Mouse (Mus musculus) CH12.LX (cell line): Measurements from ENCODE around the gene Stn1. TPM values are rescaled to one million over a fixed set of nuclear protein-coding genes. Genes with fewer than 3 reads are reported as not detected.
A peak's percentile ranks its signal among the peaks of the same experiment; 100 is the strongest.

Experiments
- DNase-seq: peaks from one replicate; pipeline ENCODE4 v3.0.0-alpha.2; 2013; ENCODE audit errors: extremely low read depth
- H3K27ac ChIP-seq: 2 replicates; pipeline ENCODE4 v1.5.1; 2012; ENCODE audit warnings: low read depth, mild to moderate bottlenecking, control low read depth, moderate library complexity; ENCODE audit not compliant: insufficient read depth
- H3K27me3 ChIP-seq: replicated peaks from 2 replicates; pipeline ENCODE3; 2012; ENCODE audit warnings: inconsistent platforms
- H3K36me3 ChIP-seq, 2 experiments: replicated peaks in 1 of 2; 2 replicates each; pipeline versions ENCODE3 to v1.6.1; 2012; ENCODE audit warnings: inconsistent platforms in 1 of 2, low read length in 1 of 2, mild to moderate bottlenecking in 1 of 2, mixed read lengths in 1 of 2, moderate library complexity in 1 of 2; ENCODE audit not compliant: control insufficient read depth in 1 of 2, insufficient read depth in 1 of 2
- H3K4me1 ChIP-seq, 2 experiments: 2 replicates each; pipeline ENCODE4 v1.6.1; 2012; ENCODE audit warnings: inconsistent platforms in 1 of 2, moderate library complexity in 1 of 2; ENCODE audit not compliant: insufficient read depth in 2 of 2, control insufficient read depth in 1 of 2
- H3K4me2 ChIP-seq: 2 replicates; pipeline ENCODE4 v1.6.1; 2012; ENCODE audit warnings: low read depth, mild to moderate bottlenecking, control low read depth; ENCODE audit not compliant: poor library complexity, insufficient read depth, severe bottlenecking
- H3K4me3 ChIP-seq, 3 experiments: fragments of 150-350 bp in 1 of 3; sonication (generic) in 1 of 3; replicated peaks in 1 of 3; 2 replicates each; pipeline versions ENCODE3 to v1.5.1; 2011 to 2012; ENCODE audit warnings: low read depth in 2 of 3, low read length in 2 of 3, mild to moderate bottlenecking in 2 of 3, moderate library complexity in 2 of 3, control low read depth in 1 of 3, improper control_type of control experiment in 1 of 3, inconsistent platforms in 1 of 3, mixed read lengths in 1 of 3; ENCODE audit not compliant: poor library complexity in 1 of 3
- H3K79me2 ChIP-seq: replicated peaks from 2 replicates; pipeline ENCODE4 v1.6.1; 2012; ENCODE audit warnings: mild to moderate bottlenecking, moderate library complexity; ENCODE audit not compliant: control insufficient read depth, poor library complexity, insufficient read depth, severe bottlenecking; ENCODE audit errors: extremely low read depth
- H3K9ac ChIP-seq: 2 replicates; pipeline ENCODE4 v1.6.1; 2012; ENCODE audit warnings: low read depth, mild to moderate bottlenecking, control low read depth, moderate library complexity; ENCODE audit not compliant: insufficient read depth
- H3K9me3 ChIP-seq: replicated peaks from 2 replicates; pipeline ENCODE3; 2012; ENCODE audit warnings: low read length, inconsistent platforms, mixed read lengths
- BHLHE40 ChIP-seq: IDR thresholded peaks from 2 replicates; pipeline ENCODE4 v1.6.1; 2011; ENCODE audit warnings: mild to moderate bottlenecking, low read depth, low read length, improper control_type of control experiment
- E2F4 ChIP-seq: IDR thresholded peaks from 2 replicates; pipeline ENCODE4 v1.6.1; 2011; ENCODE audit warnings: low read depth, low read length, improper control_type of control experiment; ENCODE audit not compliant: insufficient replicate concordance
- ELF1 ChIP-seq: IDR thresholded peaks from 2 replicates; pipeline ENCODE4 v1.6.1; 2014; ENCODE audit warnings: low read depth, mild to moderate bottlenecking, inconsistent platforms, low read length, improper control_type of control experiment
- ETS1 ChIP-seq: conservative IDR thresholded peaks from 2 replicates; pipeline ENCODE4 v1.6.1; 2012; ENCODE audit warnings: low read depth, mild to moderate bottlenecking, inconsistent platforms, low read length, improper control_type of control experiment, moderate library complexity
- IRF4 ChIP-seq: IDR thresholded peaks from 2 replicates; pipeline ENCODE4 v1.6.1; 2014; ENCODE audit warnings: low read depth, mild to moderate bottlenecking, inconsistent platforms, low read length, improper control_type of control experiment
- JUN ChIP-seq: IDR thresholded peaks from 2 replicates; pipeline ENCODE4 v1.6.1; 2011; ENCODE audit warnings: low read depth, mild to moderate bottlenecking, low read length, improper control_type of control experiment, moderate library complexity; ENCODE audit not compliant: insufficient read depth
- MAFK ChIP-seq: IDR thresholded peaks from 2 replicates; pipeline ENCODE4 v1.6.1; 2011; ENCODE audit warnings: low read length, improper control_type of control experiment; ENCODE audit not compliant: insufficient replicate concordance
- MAX ChIP-seq: IDR thresholded peaks from 2 replicates; pipeline ENCODE4 v1.6.1; 2011; ENCODE audit warnings: low read length, improper control_type of control experiment
- MAZ ChIP-seq: IDR thresholded peaks from 2 replicates; pipeline ENCODE4 v1.6.1; 2012; ENCODE audit warnings: low read depth, mild to moderate bottlenecking, inconsistent platforms, low read length, improper control_type of control experiment, moderate library complexity
- MEF2A ChIP-seq: IDR thresholded peaks from 2 replicates; pipeline ENCODE4 v1.6.1; 2014; ENCODE audit warnings: low read depth, mild to moderate bottlenecking, inconsistent platforms, low read length, improper control_type of control experiment, borderline replicate concordance
- MXI1 ChIP-seq: IDR thresholded peaks from 2 replicates; pipeline ENCODE4 v1.6.1; 2011; ENCODE audit warnings: mild to moderate bottlenecking, low read depth, low read length, improper control_type of control experiment
- MYC ChIP-seq: IDR thresholded peaks from 2 replicates; pipeline ENCODE4 v1.6.1; 2011; ENCODE audit warnings: low read depth, mild to moderate bottlenecking, improper control_type of control experiment, low read length
- NELFE ChIP-seq: IDR thresholded peaks from 2 replicates; pipeline ENCODE4 v1.6.1; 2011; ENCODE audit warnings: low read depth, low read length, improper control_type of control experiment
- NRF1 ChIP-seq: IDR thresholded peaks from 2 replicates; pipeline ENCODE4 v1.6.1; 2014; ENCODE audit warnings: low read depth, mild to moderate bottlenecking, inconsistent platforms, low read length, improper control_type of control experiment, moderate library complexity
- POLR2A ChIP-seq: IDR thresholded peaks from 2 replicates; pipeline ENCODE4 v1.6.1; 2011; ENCODE audit warnings: low read depth, mild to moderate bottlenecking, improper control_type of control experiment, low read length
- RAD21 ChIP-seq: IDR thresholded peaks from 2 replicates; pipeline ENCODE4 v1.6.1; 2011; ENCODE audit warnings: low read depth, mild to moderate bottlenecking, low read length, improper control_type of control experiment, moderate library complexity
- SMC3 ChIP-seq: IDR thresholded peaks from 2 replicates; pipeline ENCODE4 v1.6.1; 2011; ENCODE audit warnings: low read depth, low read length, improper control_type of control experiment
- TCF12 ChIP-seq: IDR thresholded peaks from 2 replicates; pipeline ENCODE4 v1.6.1; 2014; ENCODE audit warnings: low read depth, mild to moderate bottlenecking, inconsistent platforms, low read length, improper control_type of control experiment
- UBTF ChIP-seq: IDR thresholded peaks from 2 replicates; pipeline ENCODE4 v1.6.1; 2012; ENCODE audit warnings: low read depth, mild to moderate bottlenecking, inconsistent platforms, low read length, improper control_type of control experiment, moderate library complexity
- ZMIZ1 ChIP-seq: IDR thresholded peaks from 2 replicates; pipeline ENCODE4 v1.6.1; 2012; ENCODE audit warnings: low read depth, mild to moderate bottlenecking, inconsistent platforms, low read length, improper control_type of control experiment
- ZNF384 ChIP-seq: IDR thresholded peaks from 2 replicates; pipeline ENCODE4 v1.6.1; 2012; ENCODE audit warnings: low read depth, low read length, improper control_type of control experiment, inconsistent platforms
- dilution Hi-C: fragments of 300-500 bp; cut with MboI; formaldehyde crosslinking; loops from 2 replicates; pipeline ENCODE4 v1.14.3; 2020; ENCODE audit warnings: low sequenced_read_pairs; ENCODE audit not compliant: extremely low pct_unique_long_range_greater_than_20kb, extremely low pct_ligation_motif_present
- in situ Hi-C: fragments of 300-500 bp; cut with MboI; formaldehyde crosslinking; loops from 3 replicates; pipeline ENCODE4 v1.14.3; 2019; ENCODE audit warnings: low sequenced_read_pairs, low pct_ligation_motif_present, low pct_unique_long_range_greater_than_20kb, mixed read lengths
- polyA plus RNA-seq: library from polyadenylated mRNA; unstranded; fragments of >175 nt; gene quantifications from 2 replicates; pipeline ENCODE4 v1.2.1, GENCODE M21; 2012; ENCODE audit warnings: low read depth; ENCODE audit not compliant: insufficient read length
- total RNA-seq, 2 experiments: library from RNA; depleted of rRNA; stranded (reverse); fragments of 300-350 nt in 1 of 2; fragments of >200 nt in 1 of 2; gene quantifications; 2 replicates each; pipeline ENCODE4 v1.2.3; 2012 to 2014

Gene Stn1
- total and polyA plus RNA-seq, 3 experiments: 18.3 to 35.7 (median 25.3) TPM

GRCm38 (mm10) chr19:47585772-47586171 lies 48.5 kb upstream of the Stn1 start:
- H3K4me1 ChIP-seq: peaks cover 0 to 17% of the 10 kb centered on the region in 2 experiments; a peak in 2 of 4 replicates
- H3K36me3 ChIP-seq: peaks cover 0 to 5% of the 10 kb centered on the region in 2 experiments
- H3K27me3 ChIP-seq: no peaks in the 10 kb centered on the region
- no peak overlapping the region for H3K4me3 ChIP-seq
- no peaks in the 10 kb centered on the region for H3K9me3 ChIP-seq
- in situ Hi-C loops: loop anchor here (10.0 kb wide), 1 partner anchor 51 kb away; the partner anchor contains the start of gene Stn1
- no peak for DNase-seq
- H3K27ac ChIP-seq: no peak overlapping the region
- TF ChIP-seq MEF2A: no peak
- TF ChIP-seq ZNF384: peak; percentile 63
- peaks cover 52% of the 10 kb centered on the region for H3K79me2 ChIP-seq
- no peak overlapping the region; the same call in 1 of the 2 replicates for H3K9ac ChIP-seq
- dilution Hi-C loops: no loop called here
- H3K4me2 ChIP-seq: no peak overlapping the region

DNA sequence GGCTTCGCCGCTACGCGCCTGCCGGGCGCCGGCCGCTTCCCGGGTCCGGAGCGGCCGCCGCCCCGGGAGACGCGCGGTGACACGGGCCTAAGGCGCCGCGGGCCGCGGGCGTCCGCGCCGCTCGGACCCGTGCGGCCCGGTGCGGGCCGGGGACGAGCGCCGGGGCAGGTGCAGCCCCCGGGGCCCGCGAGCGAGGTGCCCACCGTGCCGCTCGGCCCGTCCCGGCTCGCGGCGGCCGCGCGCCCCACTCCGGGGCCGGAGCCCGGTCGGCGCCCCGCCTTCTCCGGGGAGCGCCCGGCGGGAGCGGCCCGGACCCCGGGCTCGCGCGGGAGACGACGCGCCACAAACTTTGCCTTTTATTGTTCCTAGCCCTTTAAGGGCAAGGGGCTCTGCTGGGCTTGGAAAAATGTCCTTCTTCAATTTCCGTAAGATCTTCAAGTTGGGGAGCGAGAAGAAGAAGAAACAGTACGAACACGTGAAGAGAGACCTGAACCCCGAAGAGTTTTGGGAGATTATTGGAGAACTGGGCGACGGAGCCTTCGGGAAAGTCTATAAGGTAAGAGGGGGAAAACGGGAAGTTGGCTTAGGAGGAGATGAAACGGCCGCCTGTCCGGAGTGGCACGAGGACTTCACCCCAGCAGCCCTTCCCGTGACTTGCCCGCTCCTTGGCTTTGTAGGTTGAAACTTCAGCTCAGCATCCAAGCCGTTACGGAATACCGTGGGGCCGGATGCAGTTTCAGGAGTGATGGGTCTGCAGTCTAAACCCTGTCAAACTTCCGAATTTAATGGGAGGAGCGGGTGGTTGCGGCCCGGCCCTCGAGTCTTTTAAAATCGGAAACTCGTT lies 42.7 kb upstream of the Stn1 start:
- Histone ChIP-seq H3K27ac (no peak overlapping the region), H3K36me3 (no peaks in the 10 kb centered on the region), H3K4me1 (peaks cover 0 to 19% of the 10 kb centered on the region in 2 experiments; a peak in 2 of 4 replicates), H3K4me3 (peak overlapping the region; percentile 72 to 88 (median 75)), H3K9ac (peak overlapping the region; percentile 90), H3K79me2 (peaks cover 33% of the 10 kb centered on the region)
- in situ Hi-C loops (loop anchor here (10.0 kb wide), 1 partner anchor 45 kb away; the partner anchor contains the start of gene Stn1), dilution Hi-C loops (no loop called here)
- no peak for TF ChIP-seq SMC3
- no peak for TF ChIP-seq RAD21
- TF ChIP-seq MYC: peak; percentile 24; the same call in 1 of the 2 replicates
- TF ChIP-seq MAX: peak; percentile 47; the same call in 1 of the 2 replicates
- TF ChIP-seq MXI1: peak; percentile 11; the same call in 1 of the 2 replicates
- 0 out of 2 replicates have a peak, but pooled peaks have one; percentile 20 for TF ChIP-seq UBTF
- TF ChIP-seq, all 38 proteins: peak for 4
- Histone ChIP-seq H3K9me3 (no peaks in the 10 kb centered on the region), H3K27me3 (no peaks in the 10 kb centered on the region), H3K4me2 (peak overlapping the region; percentile 77)
- peak; percentile 30 for DNase-seq

GRCm38 (mm10) chr19:47579225-47579787 lies 42.0 kb upstream of the Stn1 start, which contains the start of gene Slk:
Gene Slk, plus strand, starts transcription at chr19:47579678.
- Histone ChIP-seq H3K4me2 (peak within 1 kb of the TSS; percentile 77), H3K36me3 (no peaks in the 10 kb centered on the region), H3K79me2 (peaks cover 32% of the 10 kb centered on the region), H3K27ac (peak within 1 kb of the TSS; percentile 60), H3K27me3 (peaks cover under 1% of the 10 kb centered on the region), H3K9me3 (no peaks in the 10 kb centered on the region), H3K4me1 (peaks cover 0 to 19% of the 10 kb centered on the region in 2 experiments; a peak in 2 of 4 replicates), H3K9ac (peak within 1 kb of the TSS; percentile 90), H3K4me3 (peak within 1 kb of the TSS; percentile 72 to 88 (median 75))
- peak; percentile 60 for DNase-seq
- dilution Hi-C loops (no loop called here), in situ Hi-C loops (no loop called here)
- TF ChIP-seq BHLHE40: peak; percentile 5; the same call in 1 of the 2 replicates
- no peak for TF ChIP-seq SMC3
- peak; percentile 95 for TF ChIP-seq NRF1
- 0 out of 2 replicates have a peak, but pooled peaks have one; percentile 39 for TF ChIP-seq E2F4
- no peak for TF ChIP-seq MAZ
- peak; percentile 83 for TF ChIP-seq POLR2A
- TF ChIP-seq NELFE: peak; percentile 77
- TF ChIP-seq TCF12: peak; percentile 61
- 0 out of 2 replicates have a peak, but pooled peaks have one; percentile 74 for TF ChIP-seq ZMIZ1
- TF ChIP-seq ETS1: 0 out of 2 replicates have a peak, but pooled peaks have one; percentile 13
- TF ChIP-seq UBTF: peak; percentile 90; the same call in 1 of the 2 replicates
- TF ChIP-seq MAFK: no peak
- TF ChIP-seq JUN: no peak
- TF ChIP-seq ELF1: peak; percentile 21; the same call in 1 of the 2 replicates
- peak; percentile 30; the same call in 1 of the 2 replicates for TF ChIP-seq IRF4
